Mouse (Mus musculus) c-Kit-positive CD71-positive TER-119-positive erythroid progenitor cells, embryonic 14.5 days (primary cell): Measurements from ENCODE around the gene Pon3.
"Not testable (repeated sequence)": the region's sequence is repeated elsewhere in the genome, so short reads cannot be mapped to it uniquely, and the experiment has no call there.

Source experiments
- DNase-seq: peaks from one replicate; pipeline ENCODE4 v3.0.0-alpha.2; 2013; ENCODE audit warnings: low spot score

Pon3 gene

DNA sequence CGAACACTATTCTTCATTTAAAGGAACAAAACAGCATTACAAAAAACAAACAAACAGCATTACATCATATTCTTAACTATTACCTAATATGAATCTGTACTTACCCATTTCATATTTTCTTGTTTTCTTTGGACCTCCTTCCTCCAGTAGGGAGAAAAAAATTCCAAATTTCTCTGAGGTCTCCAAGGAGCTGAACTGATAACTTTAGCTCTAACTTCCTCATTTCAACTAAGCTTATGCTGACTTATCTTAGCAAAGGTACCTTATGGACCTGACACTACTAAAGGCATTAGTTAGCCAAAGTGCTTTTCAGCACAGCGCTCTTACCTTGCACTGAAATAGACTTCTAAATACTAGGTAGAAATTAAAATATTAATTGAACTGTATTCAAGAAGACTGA is 1.2 kb downstream of the Pon3 start:
- DNase-seq, result no peak

GRCm38 (mm10) chr6:5245926-5246325 is 10.2 kb downstream of the Pon3 start:
- no peak for DNase-seq

- DNase-seq, result no peak
Observed at GRCm38 (mm10) chr6:5238799-5239198, 17.3 kb downstream of the Pon3 start.

DNA sequence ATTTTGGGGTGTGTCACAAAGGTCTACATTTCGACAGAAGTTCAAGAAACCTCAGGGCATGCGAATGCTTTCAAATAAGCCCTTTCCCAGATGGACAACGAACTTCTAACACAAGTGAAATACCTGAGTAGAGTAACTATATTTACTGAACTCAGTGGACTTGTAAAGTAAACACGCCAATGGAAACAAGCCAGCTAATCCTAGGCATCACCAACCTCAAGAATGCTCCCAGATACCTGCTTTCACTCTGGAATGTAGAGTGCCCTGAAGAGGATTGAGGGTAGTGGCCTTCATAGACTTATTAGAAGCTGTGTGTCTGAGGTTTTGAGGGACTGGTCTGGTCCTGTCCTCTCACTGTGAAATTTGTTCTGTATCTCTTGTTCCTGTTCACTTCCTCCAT is 18.6 kb downstream of the Pon3 start:
- no peak for DNase-seq

GRCm38 (mm10) chr6:5236843-5237371 is 19.2 kb downstream of the Pon3 start:
- peak; percentile 30 for DNase-seq

- no peak for DNase-seq
Observed at GRCm38 (mm10) chr6:5234563-5234962, 21.5 kb downstream of the Pon3 start.

DNA sequence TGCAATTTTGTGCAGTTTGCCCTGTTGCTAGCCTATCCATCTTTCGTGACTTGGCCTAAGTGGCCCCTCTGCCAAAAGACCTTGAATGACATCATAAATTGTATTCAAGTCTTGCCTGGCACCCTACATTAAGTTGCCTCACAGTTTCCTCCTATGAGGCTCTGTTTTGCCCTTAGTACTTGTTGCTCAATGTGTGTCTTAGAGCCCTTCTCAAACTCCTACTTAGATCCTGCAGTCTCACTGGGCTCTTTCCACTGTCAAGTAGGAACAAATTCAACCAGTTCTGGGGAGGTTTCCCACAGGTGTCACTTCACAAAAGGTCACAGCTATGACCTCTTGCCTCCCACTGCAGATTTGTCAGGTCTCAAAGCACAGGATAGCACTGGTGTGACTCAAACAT is 22.3 kb downstream of the Pon3 start:
- no peak for DNase-seq

DNA sequence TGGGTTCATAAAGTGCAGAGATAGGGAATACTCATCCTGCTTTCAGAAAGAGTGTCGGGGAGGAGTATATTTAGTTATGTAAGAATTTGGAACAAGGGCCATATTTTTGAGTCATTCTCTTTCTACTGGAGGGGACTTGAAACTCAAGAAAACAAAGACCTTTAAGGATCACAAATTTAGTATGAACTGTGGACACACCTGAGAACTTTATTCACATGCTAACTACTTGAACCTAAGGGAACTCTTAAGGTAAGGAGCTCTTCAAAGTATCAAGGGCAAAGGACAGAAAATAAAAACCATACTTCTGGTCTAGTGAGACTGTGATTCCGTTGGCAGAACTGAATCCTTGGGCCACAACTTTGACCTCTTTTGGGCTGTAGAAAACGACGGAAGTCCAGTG is 24.1 kb downstream of the Pon3 start:
- no peak for DNase-seq

DNA sequence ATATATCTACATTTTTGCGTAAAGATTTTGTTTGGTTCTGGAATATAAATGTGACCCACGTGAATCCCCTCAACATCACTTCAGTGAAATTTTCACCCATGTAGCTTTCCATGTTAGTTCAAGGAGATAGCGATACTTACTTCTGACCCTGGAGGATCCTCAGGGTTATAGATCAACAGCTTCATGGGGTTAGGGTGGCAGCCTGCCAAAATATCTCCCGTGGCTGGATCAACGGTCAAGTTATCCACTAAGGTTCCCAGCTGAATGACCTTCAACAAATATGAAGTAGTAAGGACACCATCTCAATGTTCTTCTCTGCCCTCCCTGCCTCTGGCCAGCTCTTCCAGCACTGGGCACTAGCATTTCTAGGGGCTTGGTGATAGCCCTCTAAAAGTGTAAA is 25.8 kb downstream of the Pon3 start:
- no peak for DNase-seq

GRCm38 (mm10) chr6:5223551-5223950 is 32.5 kb downstream of the Pon3 start:
- not testable (repeated sequence) for DNase-seq

DNA sequence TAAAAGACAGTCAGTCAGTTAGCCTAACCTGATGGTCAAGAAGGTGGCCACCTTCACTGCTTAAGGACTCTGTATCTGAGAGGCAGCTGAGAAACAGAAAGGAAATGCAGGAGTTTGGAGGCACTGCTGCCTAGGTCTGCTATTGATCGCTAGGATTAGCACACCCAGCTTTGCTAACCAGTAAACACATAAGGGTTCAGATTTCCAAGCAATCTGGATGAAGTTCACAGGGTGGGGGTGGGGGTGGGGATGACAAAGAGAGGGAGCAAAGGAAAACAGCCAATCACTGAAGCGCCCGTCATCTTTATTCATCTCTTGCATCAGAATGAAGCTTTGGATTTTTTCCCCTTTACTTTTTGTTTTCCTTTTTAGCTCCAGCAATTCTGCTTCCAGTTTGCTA is 34.0 kb downstream of the Pon3 start:
- no peak for DNase-seq

- peak; percentile 39 for DNase-seq
Observed at GRCm38 (mm10) chr6:5218190-5218589, 37.9 kb downstream of the Pon3 start.

GRCm38 (mm10) chr6:5207817-5208216 is 48.3 kb downstream of the Pon3 start:
- no peak for DNase-seq

DNA sequence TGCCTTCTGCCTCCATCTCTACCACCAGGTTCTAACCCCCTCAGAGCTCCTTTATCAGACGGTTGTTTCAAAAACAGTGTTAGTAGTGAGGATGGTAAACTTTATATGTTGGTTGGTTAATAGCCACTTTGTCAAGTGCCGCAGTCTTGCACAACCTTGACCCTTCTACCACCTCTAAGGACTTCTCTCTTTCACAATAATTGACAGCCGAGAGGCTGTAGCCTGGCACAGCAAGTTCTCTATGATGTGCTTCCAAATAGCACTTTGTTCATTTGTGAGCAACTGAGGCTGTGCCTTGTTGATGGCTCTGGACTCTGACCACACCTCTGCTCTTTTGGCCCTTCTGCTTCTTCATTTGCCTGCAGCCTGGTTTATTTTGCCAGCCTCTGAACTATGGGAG is 56.2 kb downstream of the Pon3 start:
- no peak for DNase-seq

GRCm38 (mm10) chr6:5199376-5199905 is 56.6 kb downstream of the Pon3 start:
- DNase-seq, result no peak

DNA sequence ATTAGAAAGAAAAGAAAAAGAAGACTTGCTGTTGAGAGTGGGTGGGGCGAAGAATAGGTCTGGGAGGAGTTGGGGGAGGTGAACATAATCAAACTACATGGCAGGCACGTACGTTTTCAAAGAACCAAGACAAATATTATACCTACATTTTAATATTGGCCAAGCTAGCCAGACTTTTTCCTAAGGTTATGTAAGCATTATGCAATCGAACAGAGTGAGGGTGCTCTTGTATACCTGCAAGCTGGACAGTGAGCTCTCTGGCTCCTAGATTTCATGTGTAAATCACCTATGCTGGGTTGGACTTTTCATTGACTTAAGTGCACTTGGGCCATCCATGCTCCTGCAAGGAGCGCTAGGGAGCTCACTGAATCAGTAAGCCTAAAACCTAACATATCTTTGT is 57.5 kb downstream of the Pon3 start:
- DNase-seq, result no peak

DNA sequence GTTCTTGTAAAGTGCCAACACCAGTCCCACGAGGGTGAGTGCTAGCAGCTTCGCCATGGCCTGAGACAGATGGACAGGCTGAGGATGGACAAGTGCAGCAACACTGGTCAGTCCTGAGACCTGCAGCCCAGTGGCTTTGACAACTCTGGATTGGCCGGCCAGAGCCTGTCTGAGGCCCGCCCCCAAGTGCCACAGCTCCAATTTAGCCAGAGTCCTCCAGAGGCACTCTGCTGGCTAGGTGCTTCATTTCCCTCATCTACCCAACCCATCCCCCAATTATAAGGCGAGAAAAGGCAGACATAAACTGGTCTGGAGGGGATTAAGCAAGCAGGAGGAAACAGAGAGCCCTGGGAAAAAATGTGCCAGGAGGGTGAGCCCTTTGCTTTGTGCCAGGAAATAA is 62.4 kb downstream of the Pon3 start, which contains the start of gene Pon1:
TSS of gene Pon1 (minus strand) at position 254 of the 400 bp plus-strand sequence.
- no peak for DNase-seq

DNA sequence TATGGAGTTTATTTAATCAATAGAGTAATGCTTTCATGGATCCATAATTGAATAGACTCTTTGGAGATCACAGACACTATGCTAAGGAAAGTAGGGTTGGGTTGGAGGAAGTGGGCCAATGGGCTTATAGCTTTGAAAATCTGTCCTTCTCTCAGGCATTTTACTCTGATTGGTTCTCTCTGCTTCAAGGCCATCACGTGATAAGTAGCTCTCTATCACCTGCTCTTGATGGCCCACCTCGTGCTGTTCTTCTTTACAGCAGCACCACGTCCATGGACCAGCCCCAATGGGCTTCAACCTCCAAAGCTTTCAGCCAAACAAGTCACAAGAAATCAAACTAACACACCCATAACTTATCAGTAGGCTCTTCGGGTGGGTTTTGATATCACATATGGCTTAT is 65.3 kb downstream of the Pon3 start:
- DNase-seq, result no peak

GRCm38 (mm10) chr6:5189507-5189906 is 66.6 kb downstream of the Pon3 start:
- DNase-seq, result no peak

- no peak for DNase-seq
Observed at GRCm38 (mm10) chr6:5188938-5189337, 67.1 kb downstream of the Pon3 start.

- no peak for DNase-seq
Observed at GRCm38 (mm10) chr6:5188036-5188435, 68.0 kb downstream of the Pon3 start.

GRCm38 (mm10) chr6:5187586-5187985 is 68.5 kb downstream of the Pon3 start:
- DNase-seq, result no peak

DNA sequence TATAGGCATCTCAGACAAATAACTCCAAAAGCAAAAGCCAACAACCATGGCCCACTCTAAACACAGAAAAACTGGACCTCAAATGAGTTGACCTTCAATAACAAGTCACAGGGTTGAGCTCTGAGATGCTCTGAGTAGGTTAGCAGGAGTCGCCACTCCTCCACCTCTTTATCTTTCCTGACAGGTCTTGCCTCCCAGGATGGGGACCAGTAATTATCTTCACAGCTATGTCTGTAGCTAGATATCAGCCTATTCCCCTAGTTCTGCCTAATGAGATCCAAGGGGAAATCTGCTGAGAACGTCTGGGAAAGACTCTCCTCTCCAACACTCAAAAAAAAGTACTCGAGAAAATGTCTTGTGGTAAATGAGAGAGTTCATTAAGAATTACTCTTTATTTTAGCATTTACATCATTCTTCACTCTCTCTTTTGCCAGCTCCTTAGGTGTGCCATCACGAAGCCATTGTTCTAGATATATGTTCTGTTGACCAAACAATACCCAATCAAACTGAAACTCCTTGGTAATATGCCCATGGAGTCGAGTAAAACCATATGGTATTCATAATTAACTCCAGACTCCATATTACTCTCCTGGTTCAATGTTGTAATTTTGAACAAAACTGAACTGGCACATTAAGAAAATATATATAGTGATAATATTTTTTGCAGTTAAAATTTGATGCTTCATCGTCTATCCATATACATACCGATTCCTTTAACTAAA is 69.7 kb downstream of the Pon3 start:
- peak; percentile 54 for DNase-seq

DNA sequence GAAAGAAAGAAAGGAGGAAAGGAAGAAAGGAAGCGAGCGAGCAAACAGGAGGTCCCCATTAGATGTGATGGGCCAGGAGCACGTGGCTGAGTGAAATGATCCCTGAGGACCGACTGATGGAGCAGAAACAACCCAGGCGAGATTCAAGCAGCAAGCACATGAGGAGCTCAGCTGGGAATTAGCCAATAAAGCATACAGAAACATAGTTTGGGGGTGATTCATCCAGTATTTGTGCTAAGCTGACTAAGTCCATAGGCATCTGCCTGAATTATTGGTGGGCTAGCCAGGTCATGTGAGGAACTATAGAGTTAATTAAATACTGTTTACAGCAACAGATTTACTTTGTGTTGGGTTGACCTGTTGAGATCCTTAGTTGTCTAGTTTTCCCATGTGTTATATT is 75.4 kb downstream of the Pon3 start:
- DNase-seq, result no peak
